Mouse (Mus musculus): ENCODE measurements around the gene Tubgcp4.
"Not testable (repeated sequence)": the region's sequence is repeated elsewhere in the genome, so short reads cannot be mapped to it uniquely, and the experiment has no call there.

Gene Tubgcp4

DNA sequence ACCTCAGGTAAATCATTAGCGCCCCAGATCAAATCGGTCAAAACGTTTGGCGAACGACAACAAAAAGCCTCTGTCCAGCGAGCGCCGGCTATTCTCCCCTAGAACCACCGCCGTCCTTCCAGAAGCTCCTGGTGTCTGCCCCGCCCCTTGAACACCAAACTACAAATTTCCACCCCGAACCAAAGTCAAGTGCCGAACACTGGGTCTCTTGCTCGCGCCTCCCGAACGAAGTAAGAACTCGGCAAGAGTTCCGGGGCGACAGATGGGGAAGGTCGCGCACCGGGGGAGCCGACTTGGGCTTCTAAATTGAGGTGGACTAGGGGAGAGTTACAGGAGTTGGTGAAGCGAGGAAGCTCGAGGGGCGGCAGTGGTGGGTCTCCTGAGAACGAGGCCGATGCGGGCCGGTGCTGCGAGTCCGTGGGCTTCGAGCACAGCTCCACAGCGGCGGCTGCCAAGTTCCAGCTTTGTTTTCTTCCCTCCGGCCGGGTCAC, at the start of gene Tubgcp4:
Tubgcp4 (plus strand) TSS at position 174 of the 491 bp plus-strand sequence.
- DNase-seq, result no peak

DNA sequence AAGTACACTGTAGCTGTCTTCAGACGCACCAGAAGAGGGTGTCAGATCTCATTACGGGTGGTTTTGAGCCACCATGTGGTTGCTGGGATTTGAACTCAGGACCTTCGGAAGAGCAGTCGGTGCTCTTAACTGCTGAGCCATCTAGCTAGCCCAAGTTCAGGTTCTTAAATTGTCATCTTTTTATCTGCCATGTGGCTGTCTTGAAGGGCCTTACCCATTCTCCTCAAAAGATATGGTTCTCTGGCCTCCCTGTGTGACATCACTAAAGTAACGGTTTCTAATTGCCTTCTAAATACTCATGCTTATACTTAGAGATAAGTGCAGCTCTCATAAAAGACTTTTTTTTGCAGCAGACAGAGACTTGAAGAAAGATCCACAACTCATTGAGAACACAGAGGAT, 44.2 kb upstream of the Tubgcp4 start:
- DNase-seq, result not testable (repeated sequence)

DNA sequence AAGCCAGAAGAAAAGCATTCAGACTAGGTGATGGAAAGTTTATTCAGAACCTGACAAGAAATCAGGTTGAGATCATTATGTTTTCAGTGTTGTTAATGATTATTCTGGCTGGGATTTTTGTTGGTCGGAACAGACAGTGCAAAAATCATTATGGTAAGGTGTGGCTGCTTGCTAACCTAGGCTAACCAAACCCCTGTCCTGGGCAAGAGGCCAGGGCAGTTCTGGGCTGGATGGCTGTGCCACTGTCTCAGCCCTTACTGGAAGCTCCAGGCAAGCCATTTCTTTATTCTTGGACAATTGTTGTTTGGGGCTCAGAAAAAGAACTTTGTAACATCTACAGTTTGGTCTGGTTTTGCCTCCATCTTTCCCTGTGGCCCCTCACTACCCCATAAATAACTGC, 42.9 kb upstream of the Tubgcp4 start:
- DNase-seq, result no peak

DNA sequence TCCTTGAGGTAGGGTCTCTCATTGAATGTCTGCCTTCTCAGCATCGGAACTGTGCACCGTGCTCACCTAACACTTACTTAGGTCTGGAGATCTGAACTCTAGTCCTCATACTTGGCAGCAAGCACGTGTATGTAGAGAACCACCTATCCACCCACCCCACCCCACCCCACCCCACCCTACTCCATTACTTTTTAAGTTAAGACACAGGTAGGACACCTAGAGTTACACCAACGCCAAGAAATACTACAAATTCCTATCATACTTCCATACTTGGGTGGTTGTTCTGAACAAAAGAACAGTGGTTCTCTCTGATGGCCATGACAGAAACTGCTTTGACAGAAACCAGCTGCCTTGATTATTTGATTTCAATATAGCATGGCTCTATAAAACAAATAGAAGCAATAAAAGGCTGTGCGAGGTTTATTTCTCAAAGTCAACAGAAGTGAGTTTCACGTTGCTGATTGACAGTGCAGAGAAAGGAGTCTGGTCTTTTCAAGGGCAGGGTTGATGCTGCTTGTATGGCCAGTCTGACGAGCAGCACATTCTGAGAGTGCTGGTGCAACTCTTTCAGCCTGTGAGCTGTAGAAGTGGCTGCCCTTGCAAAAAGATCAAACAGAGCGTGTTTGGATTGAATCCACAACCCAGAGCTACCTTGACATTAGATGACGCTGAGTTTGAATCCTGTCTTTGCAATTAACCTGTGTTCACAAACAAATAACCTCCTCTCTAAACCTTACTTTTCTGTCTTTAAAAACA, 41.4 kb upstream of the Tubgcp4 start:
- no peak for DNase-seq

DNA sequence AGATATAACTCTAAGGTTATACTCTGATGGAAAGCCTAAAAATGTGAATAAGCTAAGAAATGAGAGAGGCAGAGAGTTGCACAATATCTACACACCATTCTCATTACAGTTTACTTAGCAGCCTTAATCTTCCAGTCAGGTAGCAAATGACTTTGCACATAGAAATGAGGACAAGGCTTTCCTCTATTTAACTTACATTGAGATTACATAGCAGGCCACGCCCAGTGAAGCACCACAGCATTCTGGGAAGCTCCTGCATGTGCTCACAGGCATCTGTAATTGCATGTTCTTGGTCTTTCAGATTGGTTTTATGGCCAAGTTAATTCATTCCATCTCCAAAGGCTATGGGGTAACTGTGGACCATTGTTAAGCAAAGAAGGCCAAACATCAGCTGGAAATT, 37.6 kb upstream of the Tubgcp4 start:
- no peak for DNase-seq

DNA sequence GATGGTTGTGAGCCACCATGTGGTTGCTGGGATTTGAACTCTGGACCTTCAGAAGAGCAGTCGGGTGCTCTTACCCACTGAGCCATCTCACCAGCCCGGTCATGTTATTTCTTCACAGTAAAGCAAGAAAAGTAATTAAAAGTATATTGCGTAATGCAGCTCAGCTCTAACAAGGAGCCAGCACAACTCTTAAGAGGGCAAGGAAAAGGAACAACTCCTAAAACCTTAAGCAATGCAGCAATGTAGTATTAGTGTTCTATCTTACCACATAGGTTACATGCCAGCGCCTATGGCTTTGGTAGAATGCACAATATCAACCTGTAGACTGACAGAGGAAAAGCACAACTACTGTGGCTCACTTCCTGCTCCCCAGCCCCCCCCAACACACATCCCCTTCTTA, 33.1 kb upstream of the Tubgcp4 start:
- DNase-seq, result no peak

DNA sequence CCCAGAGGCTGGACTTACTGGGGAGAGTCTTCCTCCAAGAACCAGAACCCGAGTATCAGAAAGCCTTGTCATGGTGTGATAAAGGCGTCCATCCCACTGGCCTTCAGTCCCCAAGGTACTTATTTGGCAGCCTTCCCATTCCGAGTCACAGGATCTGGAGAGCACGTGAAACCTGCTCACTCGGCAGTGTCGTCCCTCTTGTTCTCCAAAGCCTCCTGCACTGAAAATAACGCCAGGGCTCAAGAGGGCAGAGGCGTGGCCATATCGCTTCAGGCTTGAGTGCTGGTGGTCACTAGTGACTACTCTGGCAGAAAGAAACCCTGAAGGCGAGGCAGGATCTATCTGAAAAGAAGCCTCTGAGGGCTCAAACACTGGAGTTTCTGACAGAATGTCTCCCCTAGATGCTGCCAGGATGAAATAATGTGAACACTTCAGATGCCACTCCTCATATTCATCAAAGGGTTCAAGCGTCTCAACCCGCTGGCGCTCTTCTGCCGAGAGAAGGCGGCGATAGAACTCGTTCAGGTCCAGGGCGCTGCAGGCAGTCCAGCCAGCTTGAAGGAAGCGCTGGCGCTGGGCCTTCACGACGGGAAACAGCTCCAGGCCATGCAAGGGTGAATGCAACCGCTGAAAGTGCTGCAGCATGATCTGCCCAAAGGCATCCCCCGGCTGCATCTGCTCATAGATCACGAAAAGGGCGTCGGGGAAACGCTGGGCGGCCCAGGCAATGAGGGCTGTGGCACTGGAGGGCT, 31.0 kb upstream of the Tubgcp4 start:
- DNase-seq, result peak; percentile 6 to 7

DNA sequence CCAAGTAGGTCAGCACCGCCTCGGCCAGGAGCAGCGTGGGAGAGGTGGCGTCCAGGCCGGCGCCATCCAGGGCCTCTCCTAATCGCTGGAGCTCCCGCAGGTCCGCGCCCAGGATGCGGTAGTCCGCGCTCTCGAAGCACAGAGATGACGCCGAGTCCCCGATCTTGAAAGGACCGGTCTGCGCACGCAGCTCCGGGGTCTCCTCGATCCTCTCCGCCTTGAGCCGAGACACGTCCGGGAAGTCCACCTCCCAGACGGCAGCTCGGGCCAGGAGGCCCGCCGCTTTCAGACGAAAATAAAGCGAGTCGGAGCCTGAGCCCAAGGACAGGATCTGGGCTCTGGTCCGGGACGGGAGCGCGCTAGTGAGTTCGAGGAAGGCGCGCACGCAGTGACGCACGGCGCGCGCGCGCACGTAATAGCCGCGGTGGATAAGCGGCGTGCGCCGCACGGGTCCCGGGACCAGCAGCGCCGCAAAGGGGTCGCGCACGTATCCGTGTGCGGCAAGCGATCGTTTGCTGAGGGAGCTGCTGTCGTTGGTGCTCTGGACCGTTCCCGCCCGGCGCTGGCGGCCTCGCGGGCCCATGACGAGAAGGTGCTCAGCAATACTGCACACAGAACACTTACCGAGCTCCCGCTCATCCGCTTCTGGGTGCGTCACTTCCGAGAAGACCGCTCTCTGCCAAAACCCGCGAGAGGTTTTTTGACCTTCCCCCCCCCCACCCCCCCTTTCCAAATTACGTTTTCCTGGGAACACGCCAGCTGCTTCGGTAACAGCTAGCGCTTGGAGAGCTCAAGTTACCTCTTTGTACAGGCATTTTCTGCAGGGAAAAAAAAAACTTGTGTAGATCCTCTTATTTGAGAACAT, 30.2 kb upstream of the Tubgcp4 start, which contains the start of the genes Adal and Lcmt2:
Adal (plus strand) TSS at position 411 of the 865 bp plus-strand sequence.
Lcmt2 (minus strand) TSS at position 636 of the 865 bp plus-strand sequence.
- peak; percentile 77 to 80 for DNase-seq

DNA sequence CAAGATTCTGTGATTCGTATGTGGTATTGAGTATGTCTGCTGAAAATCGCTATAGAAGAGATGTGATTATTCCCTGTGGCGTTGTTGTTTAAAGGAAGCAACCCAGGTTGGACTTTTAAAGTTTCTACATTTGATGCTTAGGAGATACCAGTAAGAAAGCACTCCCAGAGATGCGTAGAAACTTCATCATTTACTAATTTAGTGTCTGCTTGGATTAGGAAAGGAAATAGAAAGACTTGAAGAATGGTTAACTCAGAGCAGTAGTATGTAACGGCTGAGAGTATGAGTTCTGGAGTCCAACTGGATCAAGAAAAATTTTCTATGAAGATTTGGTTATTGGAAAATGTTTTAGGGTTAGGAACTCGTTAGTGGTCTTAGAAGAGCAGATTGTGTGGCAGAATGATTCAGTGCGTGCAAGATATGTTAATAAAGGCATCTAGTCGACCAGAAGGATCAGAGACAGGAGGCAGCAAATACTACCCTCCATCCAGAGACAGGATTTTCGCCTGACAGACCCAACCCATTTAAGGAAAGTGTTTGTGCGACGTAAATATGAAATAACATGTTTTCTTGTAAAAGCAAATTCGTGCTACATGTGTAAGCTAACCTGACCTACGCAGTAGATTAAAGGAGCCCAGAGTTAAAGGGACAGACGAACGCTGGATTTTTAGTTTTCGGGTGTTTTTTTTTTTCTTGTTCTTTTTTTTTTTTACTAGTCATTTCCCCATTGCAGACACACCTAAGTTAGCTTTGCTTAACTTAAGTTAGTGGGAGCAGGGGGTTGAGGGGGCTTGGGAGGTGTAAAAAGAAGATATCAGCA, 29.0 kb upstream of the Tubgcp4 start:
- DNase-seq, result no peak

DNA sequence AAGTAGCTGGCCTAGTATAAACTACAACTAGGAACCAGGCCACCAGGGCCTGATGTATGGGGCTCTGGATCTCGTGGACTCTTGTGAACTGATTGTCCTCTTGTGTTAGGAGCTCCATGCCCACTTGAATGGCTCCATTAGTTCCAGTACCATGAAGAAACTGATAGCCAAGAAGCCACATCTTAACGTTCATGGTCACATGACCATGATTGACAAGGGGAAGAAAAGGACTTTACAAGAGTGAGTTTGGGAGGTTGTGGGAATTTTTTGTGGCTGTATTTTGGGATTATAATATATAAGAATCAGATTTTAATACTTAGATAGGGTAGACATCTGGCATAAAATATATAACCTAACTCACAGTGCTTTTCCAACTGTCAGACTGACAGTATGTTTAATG, 28.0 kb upstream of the Tubgcp4 start:
- DNase-seq, result no peak

DNA sequence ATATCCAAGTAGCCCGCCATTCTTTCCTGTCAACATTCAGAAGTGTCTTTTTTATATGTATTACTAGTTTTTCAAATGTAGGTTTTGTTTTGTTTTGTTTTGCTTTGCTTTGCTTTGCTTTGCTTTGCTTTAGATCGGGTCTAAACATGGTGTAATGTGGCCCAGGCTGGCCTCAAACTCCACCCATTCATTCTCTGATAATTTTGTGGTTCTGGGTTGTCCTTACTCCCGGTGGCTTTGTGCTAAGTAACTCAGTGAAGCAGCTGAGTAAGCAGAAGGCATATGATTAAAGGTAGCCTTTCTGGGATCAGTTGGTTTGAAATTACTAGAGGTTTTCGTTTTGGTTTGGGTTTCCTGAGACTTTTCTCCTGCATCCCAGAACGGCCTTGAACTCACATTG, 20.8 kb upstream of the Tubgcp4 start:
- no peak for DNase-seq

DNA sequence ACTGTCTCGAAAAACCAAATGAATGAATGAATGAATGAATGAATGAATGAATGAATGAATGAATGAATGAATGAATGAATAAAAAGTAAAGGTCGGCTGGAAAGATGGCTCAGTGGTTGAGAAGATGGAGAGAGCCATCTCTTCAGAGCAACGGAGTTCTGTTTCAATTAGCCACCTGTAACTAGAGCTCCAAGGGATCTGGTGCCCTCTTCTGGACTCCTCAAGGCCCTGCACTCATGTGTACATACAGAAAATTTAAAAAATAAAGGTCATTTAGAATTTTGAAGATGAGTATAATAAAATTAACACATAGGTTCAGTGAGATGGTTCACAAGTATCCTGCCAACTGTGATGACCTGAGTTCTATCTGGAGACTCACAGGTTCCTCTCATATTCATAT, 17.4 kb upstream of the Tubgcp4 start:
- no peak for DNase-seq

DNA sequence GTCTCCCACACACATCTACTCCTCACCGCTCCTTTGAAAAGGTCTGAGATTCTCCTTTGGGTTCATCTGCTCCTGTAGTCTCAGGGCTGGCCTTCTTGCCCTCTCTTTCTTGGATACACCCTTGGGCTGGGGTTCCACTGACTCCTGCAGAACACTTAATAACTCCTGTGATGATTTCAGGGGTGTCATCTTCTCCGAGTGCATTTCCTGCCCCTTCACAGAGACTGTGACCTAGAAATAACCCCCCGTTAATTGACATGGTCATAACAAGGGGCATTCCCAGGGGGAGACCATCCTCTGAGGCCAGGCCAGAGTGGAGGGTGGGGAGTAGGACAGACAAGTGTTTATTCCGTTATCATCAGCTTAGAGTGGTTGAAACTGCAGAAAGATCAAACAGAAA, 1.3 kb upstream of the Tubgcp4 start:
- no peak for DNase-seq

DNA sequence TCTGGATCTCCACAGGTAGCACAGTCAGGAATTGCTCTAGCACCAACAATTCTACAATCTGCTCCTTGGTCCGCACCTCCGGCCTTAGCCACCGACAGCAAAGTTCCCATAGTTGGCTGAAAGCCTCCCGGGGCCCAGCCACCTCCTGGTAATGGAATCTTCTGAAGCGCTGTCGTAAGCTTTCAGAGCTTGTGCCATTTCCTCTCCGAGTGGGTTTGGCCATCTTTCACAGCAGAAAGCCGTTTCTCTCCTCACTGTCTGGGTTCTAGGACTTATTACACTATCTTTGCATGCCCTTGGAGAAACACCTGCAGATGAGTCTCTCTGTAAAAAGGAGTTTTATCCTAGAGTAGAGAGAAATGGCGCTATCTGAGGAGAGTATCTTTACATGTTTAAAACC, 552 bp upstream of the Tubgcp4 start:
- peak; percentile 11 to 28 for DNase-seq

DNA sequence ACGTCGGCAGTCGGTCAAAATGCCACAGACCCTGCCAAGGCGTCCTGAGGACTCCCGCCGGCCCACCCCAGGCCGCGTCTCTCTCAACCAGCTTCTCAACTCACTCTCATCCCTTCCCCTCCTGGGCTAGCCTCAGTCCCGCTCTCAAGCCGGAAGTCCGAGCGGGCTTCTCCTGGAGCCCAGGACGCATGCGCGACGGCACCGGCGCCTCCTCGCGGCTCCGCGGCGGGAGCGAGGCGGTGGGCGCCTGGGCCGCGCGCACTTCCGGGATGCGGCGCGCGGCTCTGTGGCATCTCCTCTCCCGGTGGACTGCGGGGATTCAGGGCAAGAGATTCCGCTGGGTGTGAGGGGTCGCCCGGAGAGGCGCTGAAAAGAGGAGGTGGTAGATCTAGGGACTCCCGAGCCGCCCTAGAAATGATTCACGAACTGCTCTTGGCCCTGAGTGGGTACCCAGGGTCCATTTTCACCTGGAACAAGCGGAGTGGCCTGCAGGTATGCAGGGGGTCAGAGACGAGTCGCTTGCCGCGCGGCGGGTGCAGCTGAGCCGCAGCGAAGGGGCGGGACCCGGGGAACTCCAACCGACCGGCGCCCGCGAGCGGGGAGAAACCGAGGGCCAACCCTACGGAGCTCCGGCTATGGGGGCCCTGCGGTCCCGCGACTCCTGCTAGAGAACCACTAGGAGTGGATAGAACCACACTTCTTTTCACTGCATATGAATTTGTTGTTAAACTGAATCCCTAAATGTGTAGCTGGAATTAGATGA, 707 bp downstream of the Tubgcp4 start, which contains the start of gene Zscan29:
Zscan29 (minus strand) TSS at position 146 of the 763 bp plus-strand sequence.
- DNase-seq, result peak; percentile 85 to 88

DNA sequence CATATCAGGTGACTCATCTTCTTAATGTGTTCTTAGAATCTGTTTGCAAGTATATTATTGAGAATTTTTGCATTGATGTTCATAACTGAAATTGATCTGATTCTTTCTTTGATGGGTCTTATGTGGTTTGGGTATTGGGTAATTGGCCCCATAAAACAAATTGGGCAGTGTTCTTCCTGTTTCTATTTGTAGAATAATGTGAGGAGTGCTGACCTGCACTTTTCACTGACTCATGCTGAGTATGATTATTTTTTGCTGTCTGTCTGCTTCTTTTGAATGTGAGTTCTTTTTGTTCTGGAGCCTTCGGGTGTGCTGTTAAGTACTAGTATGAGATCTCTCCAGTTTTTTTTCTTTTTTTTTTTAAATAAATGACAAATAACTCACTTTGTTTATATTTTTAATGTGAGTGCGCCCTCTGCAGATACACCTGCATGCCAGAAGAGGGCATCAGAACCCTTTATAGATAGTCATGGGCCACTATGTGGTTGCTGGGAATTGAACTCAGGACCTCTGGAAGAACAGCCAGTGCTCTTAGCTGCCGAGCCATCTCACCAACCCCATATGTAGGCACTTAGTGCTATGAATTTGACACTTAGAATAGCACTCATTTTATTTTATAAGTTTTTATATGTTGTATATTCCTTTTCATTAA, 8.5 kb downstream of the Tubgcp4 start:
- no peak for DNase-seq

DNA sequence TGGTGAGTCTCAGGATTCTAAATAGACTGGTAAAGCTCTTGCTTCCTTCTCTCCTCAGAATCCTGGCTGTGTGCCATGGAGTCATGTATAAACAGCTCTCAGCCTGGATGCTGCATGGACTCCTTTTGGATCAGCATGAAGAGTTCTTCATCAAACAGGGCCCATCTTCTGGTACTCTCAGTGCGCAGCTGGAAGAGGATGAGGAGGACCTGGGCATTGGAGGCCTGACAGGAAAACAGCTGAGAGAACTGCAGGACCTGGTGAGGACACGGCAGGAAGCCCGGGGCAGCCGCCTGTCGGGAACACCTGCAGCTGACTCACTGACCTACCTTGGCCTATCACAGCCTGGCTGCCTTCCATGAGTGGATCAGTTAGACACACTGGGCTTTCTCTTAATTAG, 13.0 kb downstream of the Tubgcp4 start:
- DNase-seq, result no peak

DNA sequence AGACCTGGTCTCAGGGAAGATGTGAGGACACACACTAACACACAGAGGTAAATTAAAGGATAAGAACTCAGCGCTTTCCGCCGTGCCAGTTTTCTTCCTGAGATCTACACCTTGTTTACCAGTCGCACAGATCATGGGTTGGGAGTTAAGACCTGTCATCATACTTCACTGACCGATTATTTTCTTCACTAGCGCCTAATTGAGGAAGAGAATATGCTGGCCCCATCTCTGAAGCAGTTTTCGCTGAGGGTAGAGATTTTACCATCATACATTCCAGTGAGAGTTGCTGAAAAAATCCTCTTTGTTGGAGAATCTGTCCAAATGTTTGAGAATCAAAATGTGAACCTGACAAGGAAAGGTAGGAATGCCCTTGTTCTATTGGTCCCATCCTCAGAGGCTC, 13.7 kb downstream of the Tubgcp4 start:
- no peak for DNase-seq

DNA sequence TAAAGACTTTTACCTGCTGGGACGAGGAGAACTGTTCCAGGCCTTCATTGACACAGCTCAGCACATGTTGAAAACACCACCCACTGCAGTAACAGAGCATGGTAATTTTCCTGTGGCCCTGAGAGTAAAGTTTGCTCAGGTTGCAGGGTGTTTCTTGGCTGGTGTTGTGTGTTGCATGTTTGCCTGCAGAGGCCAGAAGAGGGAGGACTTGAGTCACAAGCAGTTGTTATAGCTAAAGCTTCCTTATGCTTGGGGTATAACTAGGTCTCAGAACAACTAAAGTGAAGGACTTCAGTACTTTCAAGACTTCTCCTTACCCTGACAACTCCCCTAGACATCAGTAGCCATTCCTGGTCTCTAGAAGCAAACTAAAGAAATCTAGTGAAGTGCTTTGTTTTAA, 18.1 kb downstream of the Tubgcp4 start:
- DNase-seq, result no peak

DNA sequence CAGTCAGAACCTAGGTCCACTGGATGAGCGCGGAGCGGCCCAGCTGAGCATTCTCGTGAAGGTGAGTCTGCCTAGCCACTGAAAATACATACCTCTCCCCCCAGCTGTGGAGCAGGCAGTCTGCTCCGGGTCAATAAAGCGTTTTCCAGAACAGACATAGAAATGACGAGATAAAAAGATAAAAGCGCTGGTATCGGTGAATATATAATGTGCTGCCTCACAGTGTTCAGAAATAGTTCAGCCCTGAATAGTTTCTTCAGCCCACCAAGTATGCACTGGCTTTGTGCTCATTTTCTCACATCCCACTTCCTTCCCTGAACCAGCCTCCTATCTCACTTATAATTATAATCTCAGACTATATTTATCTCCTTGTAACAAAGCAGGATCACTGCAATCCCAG, 25.0 kb downstream of the Tubgcp4 start:
- DNase-seq, result no peak

DNA sequence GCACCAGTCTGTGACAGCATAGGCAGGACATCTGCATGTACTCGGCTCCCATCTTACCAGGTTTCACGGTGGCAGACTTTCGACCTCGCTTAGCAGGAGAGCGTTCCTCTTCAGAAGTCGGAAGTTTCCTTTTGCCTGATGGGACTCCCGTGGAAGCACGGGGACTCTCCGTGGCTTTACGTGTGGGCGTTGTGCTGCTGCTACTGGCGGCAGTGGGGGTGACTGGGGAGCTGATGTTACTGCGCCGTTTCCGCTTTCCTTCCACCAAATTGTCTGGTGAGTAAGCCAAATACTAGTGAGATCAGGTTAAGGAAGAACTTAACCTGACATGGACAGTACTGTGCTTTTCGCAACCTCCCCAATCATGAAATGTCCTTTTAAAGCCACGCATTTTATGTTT, 33.8 kb downstream of the Tubgcp4 start:
- no peak for DNase-seq

All from thymus, adult 18-20 months (tissue).